Mouse (Mus musculus) splenic B cell, adult 2 months (primary cell): Measurements from ENCODE around the gene Abcb1b.

Experiments
- DNase-seq: peaks from one replicate; pipeline ENCODE4 v3.0.0-alpha.2; 2011; ENCODE audit warnings: low read depth, low spot score
- H3K27me3 ChIP-seq: 2 replicates; pipeline ENCODE4 v1.6.1; 2012; ENCODE audit warnings: mild to moderate bottlenecking, low read length, moderate library complexity, mixed read lengths; ENCODE audit not compliant: control insufficient read depth, poor library complexity, insufficient read depth, severe bottlenecking
- H3K36me3 ChIP-seq: 2 replicates; pipeline ENCODE4 v1.6.1; 2012; ENCODE audit warnings: mild to moderate bottlenecking, low read length, moderate library complexity, mixed read lengths; ENCODE audit not compliant: control insufficient read depth, poor library complexity, insufficient read depth, severe bottlenecking

Abcb1b gene

DNA sequence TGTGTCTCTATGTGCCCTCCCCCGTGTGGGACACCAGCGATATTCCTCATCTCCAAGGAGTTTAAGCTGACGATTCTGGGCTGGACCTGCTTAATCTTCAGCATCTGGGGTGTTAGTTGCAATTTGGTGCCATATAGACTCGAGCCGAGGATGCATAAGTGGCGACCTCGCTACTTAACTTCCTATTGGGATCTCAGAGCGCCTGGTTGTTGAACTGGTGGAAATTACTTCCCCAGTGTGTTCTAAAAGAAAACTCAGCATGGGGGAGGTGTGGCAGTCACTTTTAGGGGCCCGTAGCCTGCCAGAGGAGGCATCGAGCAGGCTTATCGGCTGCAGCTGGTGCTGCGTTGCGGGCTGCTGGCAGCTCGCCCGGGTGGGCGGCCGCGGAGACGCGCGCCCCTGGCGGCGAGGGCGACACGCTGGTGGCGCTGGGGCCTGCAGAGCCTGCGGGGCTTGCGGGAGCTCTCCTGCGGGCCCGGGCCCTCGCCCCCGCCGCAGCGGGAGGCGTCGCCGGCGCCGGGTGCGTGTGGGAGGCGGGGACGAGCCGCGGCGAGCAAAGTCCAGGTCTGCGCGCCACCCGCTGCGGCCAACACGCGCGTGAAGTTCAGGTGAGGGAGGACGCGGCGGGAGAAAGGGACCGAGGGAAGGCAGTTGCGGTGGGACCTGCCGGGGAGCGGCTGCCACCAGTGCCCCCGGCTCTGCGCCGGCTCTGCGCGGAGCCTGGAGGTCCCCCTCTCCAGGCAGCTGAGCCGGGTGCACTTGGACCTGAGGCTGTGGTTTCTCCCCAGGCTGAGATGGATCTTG lies 95.6 kb downstream of the Abcb1b start, which contains the start of gene Abcb4:
TSS of gene Abcb4 (plus strand) at position 418 of the 804 bp plus-strand sequence.
- DNase-seq = peak; percentile 78
- H3K36me3 ChIP-seq = no peaks in the 10 kb centered on the region
- H3K27me3 ChIP-seq = no peaks in the 10 kb centered on the region

DNA sequence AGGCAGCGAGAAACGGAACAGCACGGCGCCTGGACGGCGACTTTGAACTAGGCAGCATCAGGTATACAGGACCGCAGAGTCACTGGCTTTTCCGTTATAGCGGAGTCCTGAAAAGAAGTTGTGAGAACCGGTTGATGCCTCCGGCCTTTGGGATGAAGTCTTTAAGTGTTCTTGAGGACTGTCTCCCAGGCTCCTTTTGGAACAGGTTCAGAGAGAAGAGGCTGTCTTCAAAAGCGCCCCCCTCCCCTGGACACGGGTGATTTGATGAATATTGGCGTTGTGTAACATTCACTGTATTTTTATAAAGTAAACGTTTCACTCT lies 96.1 kb downstream of the Abcb1b start:
- Histone ChIP-seq H3K36me3 (no peaks in the 10 kb centered on the region), H3K27me3 (no peaks in the 10 kb centered on the region)
- no peak for DNase-seq

DNA sequence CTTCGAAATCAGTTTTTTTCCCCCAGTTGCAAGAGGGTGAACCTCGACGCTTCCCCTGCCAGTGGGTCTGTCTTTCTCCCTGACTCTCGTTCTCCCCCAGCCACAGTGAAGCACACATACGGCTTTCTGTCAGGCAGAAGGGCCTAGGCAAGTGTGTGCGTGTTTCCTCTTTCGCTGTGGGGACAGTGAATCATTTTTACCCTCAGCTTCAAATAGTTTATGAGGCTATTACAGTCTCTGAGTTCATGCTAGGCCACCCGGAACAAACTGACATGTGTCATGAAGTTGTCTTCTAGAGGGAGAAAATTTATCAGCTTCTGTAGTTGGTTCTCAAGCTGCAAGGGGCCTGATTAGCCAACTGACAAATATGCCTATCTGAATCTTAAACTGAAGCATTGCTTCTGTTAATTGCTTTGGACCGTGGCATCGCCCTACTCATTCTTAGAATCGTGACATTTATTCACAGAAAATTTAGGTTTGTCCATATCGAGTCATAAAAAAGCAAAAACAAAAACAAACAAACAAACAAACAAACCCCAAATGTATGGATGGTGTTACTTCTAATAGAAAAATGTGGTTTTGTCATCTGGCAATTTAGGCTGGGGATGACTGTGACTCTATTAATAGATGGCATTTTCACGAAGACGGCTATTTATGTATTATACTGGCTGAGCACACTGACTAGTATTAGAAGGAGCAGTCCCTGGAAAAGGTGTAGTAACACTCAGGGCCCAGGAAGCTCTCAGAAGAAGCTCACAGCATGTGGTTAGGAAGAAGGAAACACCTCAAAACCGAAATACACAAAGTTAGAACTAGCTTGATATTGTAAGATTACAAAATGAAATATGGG lies 96.9 kb downstream of the Abcb1b start:
- Histone ChIP-seq H3K27me3 (no peaks in the 10 kb centered on the region), H3K36me3 (no peaks in the 10 kb centered on the region)
- DNase-seq = peak; percentile 59

DNA sequence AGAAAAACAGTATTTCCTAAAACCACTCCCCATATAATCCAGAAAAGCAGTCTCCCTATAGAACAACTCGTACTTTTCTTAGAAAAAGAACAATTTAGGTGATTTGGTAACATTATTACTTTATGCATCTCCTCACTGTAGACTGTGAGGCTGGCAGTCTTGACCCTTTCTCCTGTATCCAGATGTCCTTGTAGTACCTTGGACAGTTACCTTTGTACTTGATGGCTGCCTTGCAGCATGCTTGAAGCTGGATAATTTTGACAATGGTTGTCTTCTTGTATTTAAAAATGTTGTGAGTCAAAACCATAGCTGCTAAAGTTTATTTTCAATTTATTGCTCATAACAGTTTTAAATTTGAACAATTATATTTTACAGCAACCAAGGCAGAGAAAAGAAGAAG lies 98.3 kb downstream of the Abcb1b start:
- DNase-seq = no peak
- Histone ChIP-seq H3K27me3 (no peaks in the 10 kb centered on the region), H3K36me3 (no peaks in the 10 kb centered on the region)

DNA sequence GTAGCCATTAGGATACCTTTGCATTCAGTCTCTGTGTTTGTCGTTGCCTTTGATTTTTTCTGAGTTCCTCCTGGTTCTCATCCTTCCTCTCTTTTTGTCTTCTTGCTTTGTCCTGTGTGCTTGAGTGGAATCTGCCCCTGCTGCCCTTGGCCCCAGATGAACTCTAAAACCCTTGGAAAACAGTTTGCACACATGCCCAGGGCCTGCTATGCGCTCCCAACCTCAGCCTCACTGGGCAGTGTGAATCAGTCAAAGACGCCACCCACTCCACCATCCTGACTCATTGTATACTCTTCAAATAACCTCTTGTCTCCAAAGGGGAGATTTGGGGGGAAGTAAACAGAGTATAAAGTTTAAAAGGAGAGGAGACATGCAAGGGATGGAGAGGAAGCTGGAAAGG lies 100.3 kb downstream of the Abcb1b start:
- no peaks in the 10 kb centered on the region for H3K36me3 ChIP-seq
- H3K27me3 ChIP-seq = no peaks in the 10 kb centered on the region
- no peak for DNase-seq

DNA sequence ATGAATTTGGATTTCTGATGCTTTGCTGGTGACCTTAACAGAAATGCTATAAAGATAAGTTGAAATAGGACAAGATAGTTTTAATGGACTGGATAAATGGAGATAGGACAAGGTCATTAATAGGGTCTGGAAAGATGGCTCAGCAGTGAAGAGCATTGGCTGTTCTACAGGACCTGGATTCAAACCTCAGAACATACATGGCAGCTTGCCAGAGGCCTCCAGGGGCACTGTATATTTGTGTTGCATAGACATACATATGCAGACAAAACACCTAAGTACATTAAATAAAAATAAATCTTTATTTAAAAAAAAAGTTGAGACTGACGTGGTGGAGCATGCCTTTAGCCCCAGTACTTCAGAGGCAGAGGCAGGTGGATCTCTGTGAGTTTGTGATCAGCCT lies 103.1 kb downstream of the Abcb1b start:
- H3K36me3 ChIP-seq = no peaks in the 10 kb centered on the region
- no peak for DNase-seq
- no peaks in the 10 kb centered on the region for H3K27me3 ChIP-seq

DNA sequence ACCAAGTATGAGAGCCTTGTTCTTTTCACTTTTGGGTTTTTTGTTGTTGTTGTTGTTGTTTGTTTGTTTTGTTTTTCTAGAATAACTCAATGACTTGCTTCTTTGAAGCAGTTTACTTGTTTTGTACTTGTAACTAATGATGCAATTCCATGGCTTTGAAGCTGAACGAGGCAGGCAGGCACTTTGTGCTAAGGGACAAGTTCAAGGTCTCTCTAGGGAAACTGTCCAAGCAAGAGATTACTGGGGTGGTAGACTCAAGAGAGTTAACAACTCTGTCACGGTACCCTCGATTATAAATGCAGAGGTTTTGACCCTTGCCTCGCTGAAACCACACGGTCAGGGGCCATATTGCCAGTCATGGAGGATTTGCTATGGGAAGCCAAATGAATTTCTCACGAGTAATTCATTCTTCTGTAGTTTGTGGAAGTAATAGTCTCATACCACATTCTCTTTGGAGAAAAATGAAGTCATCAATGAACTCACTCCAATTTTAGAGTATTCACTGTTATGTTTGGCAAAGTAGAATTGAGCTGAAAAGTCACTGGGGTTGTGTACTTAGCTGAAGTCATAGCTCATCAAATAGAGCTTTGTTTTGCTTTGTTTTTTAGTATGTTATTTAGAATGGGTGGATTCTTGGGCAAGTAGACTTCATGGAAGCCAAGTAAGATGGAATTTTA lies 104.3 kb downstream of the Abcb1b start:
- no peak for DNase-seq
- H3K36me3 ChIP-seq = no peaks in the 10 kb centered on the region

DNA sequence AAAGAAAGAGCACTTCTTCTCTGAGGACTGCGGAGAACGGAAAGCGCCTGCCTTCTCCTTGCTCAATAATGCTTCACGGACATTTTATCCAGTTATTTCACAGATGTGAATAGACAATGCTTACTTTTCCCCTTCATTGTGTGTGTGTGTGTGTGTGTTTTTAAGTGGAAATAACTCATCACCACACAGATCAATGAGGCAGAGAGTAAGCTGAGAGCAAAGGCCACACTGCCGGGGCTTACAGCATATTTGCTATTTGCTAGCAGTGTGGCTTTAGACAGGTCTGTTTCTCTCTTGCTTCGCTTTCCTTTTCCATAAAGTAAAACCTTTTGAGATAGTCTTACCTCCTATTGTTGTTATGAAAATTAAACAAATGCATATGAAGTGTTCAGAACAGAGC lies 106.6 kb downstream of the Abcb1b start:
- H3K27me3 ChIP-seq = no peaks in the 10 kb centered on the region
- no peak for DNase-seq
- H3K36me3 ChIP-seq = no peaks in the 10 kb centered on the region

More for the DNA sequence above, 104.3 kb downstream of the Abcb1b start:
- no peaks in the 10 kb centered on the region for H3K27me3 ChIP-seq

DNA sequence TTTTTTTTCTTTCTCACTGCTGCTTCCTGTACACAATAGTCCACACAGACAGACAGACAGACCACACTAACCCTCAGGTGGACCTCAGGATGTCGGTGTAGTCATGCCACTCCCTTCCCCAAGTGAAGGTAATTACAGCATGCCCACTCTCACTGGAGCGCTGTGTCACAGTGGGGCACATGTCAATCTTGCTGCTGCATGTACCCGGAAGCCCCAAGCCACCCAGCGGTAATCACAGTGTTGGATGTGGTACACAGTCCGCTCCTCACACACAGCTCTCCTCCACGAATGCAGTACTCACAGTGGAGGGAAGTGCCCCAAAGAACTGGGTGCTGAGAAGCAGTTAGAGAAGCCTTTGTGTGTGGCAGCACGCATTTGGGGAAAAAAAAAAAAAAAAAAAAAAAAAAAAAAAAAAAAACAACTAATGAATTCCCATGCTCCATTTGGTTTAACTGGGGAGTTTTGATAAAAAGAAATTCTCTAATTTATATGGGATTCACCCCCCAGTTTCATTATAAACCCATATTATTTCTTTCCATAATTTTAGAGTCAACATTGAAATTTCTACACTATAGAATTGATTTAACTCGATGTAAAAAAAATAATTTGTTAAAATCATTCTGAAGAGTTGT lies 113.7 kb downstream of the Abcb1b start:
- H3K27me3 ChIP-seq = no peaks in the 10 kb centered on the region
- no peaks in the 10 kb centered on the region for H3K36me3 ChIP-seq
- DNase-seq = peak; percentile 55
